Mouse (Mus musculus): Measurements from ENCODE around the gene Prdm4. TPM values are rescaled to one million over a fixed set of nuclear protein-coding genes. Genes with fewer than 3 reads are reported as not detected.

Gene Prdm4
- total RNA-seq (2023) = 10 to 100 TPM; 35.4 to 41.2 TPM

GRCm38 (mm10) chr10:85916498-85917309 lies at the start of gene Prdm4:
Gene Prdm4, minus strand, starts transcription at chr10:85917142.

GRCm38 (mm10) chr10:85957464-85957950 lies 40.6 kb upstream of the Prdm4 start, which contains the start of gene Rtcb:
Gene Rtcb, minus strand, starts transcription at chr10:85957823.

GRCm38 (mm10) chr10:85927676-85928445 lies 10.9 kb upstream of the Prdm4 start, which contains the start of gene Ascl4:
Gene Ascl4, plus strand, starts transcription at chr10:85927681.

Other genes starting within 250 kb of the Prdm4 start
- 10 to 100 TPM; 13.9 to 15.2 TPM for gene Pwp1, start 87.6 kb downstream of the Prdm4 start, total RNA-seq (2023)
- not detected for gene Ascl4, start 10.5 kb upstream of the Prdm4 start, total RNA-seq (2023)
- 10 to 100 TPM; 66.9 to 76.1 TPM for gene Rtcb, start 40.7 kb upstream of the Prdm4 start, total RNA-seq (2023)
- gene Bpifc, start 94.8 kb upstream of the Prdm4 start, total RNA-seq (2023) = not detected
- gene Fbxo7, start 104.8 kb upstream of the Prdm4 start, total RNA-seq (2023) = 10 to 100 TPM; 29.7 to 32.2 TPM

Data from monocyte, adult 59 days (primary cell).